Mouse (Mus musculus): ENCODE measurements around the gene Sf3a1.
A peak's percentile ranks its signal among the peaks of the same experiment; 100 is the strongest.

Sf3a1 gene

GRCm38 (mm10) chr11:4216248-4217000 lies 56.3 kb downstream of the Sf3a1 start:
- DNase-seq (ENCODE audit: low spot score), result no peak

- DNase-seq (ENCODE audit: low spot score), result peak; percentile 92
Measured at GRCm38 (mm10) chr11:4217914-4218629, 57.9 kb downstream of the Sf3a1 start, which contains the start of gene Castor1. TSS of gene Castor1 (plus strand) at chr11:4218225.

DNA sequence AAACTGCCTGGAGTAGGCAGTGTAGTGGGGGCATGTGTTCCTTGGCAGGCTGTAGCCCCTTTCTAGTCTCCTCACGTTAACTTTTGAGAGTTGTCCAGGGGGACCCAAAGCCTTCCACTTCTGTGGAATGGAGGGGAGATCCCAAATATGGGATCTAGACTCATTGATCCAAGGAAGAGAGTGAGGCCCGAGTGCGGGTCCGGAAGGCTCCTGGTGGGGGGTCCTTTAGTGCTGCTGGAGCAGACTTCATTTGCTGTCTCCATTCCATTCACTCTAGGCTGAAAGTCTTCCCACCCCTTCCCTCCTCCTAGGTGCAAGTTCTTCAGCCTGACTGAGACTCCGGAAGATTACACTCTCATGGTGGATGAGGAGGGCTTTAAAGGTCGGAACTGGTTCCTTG lies 58.5 kb downstream of the Sf3a1 start:
- no peak for DNase-seq (ENCODE audit: low spot score)

- DNase-seq (ENCODE audit: low spot score), result peak; percentile 70
Measured at GRCm38 (mm10) chr11:4219317-4219751, 59.2 kb downstream of the Sf3a1 start.

DNA sequence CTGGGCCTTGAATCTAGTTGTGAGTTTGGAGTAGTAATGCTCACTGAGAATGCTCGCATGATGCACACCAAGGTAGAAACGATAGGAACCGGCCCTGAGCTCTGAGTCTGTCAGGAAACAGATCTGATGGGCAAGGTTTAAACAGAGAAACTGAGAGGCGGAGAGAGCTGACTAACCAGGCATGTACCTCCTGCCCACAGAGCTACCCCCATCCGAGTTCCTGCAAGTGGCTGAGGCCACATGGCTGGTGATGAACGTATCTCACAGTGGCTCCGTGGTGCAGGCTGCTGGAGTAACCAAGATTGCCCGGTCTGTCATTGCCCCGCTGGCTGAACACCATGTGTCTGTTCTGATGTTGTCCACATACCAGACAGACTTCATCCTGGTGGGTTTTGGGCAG lies 59.8 kb downstream of the Sf3a1 start:
- no peak for DNase-seq (ENCODE audit: low spot score)

DNA sequence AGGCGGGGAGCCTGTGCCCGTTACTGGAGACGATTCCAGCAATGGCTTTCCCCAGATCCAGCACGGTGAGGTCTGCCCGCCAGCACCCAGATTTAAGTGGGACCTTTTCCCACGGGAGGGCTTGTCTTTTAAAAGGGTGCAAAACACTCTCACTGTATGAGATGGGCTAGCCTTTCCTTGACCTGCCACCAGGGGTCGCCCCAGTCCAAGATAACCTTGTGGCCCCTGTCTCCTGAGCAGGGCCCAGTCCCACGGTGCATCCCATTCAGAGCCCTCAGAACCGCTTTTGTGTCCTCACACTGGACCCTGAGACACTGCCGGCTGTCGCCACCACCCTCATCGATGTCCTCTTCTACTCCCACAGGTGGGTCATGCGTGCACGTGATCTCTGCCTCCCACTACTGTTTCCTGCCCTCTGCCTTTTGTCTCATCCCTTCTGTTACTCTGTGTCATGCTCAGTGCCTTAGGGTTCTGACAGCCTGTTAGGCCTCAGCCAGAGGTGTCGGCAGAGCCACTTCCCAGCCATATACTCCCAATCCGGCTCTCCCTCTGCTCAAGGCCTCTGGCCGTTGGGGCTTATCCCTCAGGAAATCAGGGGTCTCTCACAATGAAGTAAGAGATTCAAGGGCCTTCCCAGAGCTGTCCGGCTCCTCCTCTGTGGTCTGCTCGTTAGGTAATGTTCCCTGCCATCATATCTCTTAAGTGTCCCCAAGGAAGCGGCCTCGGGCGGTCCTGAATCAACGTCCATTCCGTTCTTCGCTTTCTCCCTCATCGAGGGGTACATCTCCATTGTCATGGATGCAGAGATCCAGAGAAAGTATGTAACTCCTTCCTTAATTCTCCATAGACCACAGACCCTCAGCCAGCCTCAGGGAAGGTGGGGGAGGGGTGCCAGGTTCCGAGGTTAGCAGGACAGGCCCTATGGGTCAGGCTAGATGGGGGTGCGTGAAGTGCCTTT lies 60.6 kb downstream of the Sf3a1 start:
- no peak for DNase-seq (ENCODE audit: low spot score)

DNA sequence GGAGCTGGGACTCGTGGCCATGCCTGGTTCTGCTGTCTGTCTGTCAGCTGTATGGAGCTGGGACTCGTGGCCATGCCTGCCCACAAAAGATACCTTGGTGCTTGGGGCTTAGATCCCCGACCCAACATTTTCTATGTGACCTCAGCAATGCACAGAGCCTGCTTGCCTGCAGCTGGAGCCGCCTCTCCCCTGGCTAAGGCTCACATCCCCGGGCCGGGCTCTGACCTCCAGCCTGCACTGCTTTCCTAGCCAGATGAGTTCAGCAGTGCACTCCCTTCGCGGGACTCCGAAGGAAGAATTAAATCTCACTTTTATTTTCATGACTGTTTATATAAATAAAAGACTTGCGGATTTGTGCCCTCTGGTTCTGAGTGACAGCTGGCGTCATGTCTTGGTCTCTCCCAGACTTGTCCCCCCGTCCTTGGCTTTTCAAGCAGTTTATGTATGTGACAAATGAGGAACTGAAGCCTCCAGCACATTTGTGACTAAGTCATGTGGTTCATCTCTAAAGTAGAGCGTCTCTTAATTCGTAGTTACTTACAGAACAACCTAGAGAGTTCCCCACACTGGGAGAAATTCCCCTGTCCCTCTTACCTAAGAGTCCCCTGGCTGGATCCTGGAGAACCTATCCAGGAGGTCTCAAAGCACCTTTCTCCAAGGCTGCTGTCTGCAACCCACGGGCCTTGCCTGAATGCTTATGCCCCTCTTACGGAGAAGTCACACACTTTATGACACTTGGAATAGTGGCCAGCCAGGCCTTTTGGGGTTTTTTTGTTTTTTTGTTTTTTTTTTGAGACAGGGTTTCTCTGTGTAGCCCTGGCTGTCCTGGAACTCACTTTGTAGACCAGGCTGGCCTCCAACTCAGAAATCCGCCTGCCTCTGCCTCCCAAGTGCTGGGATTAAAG lies 62.1 kb downstream of the Sf3a1 start:
- DNase-seq (ENCODE audit: low spot score), result no peak

GRCm38 (mm10) chr11:4223393-4224188 lies 63.4 kb downstream of the Sf3a1 start:
- no peak for DNase-seq (ENCODE audit: low spot score)

DNA sequence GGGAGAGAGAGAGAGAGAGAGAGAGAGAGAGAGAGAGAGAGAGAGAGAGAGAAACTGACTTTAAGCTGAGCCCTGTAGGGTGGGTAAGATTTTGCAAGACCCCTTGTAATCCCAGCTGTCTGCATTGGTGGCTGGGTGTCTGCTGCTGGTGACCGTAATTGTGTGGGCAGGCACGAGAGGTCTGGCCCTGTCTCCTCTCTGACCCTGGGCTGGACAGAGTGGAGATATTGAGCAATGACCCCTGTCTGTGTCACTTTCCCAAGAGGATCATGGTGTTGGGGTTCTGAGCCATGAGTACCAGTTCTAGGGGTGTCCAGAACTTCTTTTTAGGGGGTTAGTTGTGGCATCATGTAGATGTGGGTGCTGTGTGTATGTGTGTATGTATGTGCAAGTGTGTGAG lies 64.1 kb downstream of the Sf3a1 start:
- no peak for DNase-seq (ENCODE audit: low spot score)

- DNase-seq (ENCODE audit: low spot score), result no peak
Measured at GRCm38 (mm10) chr11:4226569-4227325, 66.6 kb downstream of the Sf3a1 start.

DNA sequence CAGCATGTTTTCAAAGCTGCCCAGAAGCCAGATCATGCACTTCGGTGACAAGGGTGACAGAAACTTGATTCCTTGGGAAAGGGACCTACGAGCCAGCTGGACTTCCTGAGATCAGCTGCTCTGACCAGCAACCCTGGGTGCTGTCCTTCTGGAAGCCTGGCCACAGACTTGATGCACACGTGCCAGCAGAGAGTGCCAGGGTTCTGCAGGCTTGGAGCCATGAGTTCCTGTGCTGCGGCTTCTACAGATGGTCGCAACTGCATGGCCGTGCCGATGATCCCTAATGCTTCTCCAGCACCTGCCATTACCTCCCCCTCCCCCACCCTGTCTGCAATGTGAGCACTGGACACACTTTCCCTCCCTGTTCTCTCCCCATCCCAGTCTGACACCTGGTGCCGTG lies 68.3 kb downstream of the Sf3a1 start:
- DNase-seq (ENCODE audit: low spot score), result no peak

- DNase-seq (ENCODE audit: low spot score), result no peak
Measured at GRCm38 (mm10) chr11:4229841-4230240, 69.7 kb downstream of the Sf3a1 start.

- DNase-seq (ENCODE audit: low spot score), result no peak
Measured at GRCm38 (mm10) chr11:4231435-4231834, 71.3 kb downstream of the Sf3a1 start.

Measured in ovary, adult 18-20 months (tissue).